Mouse (Mus musculus) heart, adult 2 months (tissue): ENCODE measurements around the gene Mcts1.

ENCODE experiments used
- CTCF ChIP-seq: fragments of 200-600 bp; IDR thresholded peaks from 2 replicates; pipeline ENCODE4 v1.8.1; 2022; ENCODE audit warnings: antibody characterized with exemption, mild to moderate bottlenecking, moderate library complexity
- POLR2A ChIP-seq: fragments of 200-500 bp; IDR thresholded peaks from 2 replicates; pipeline ENCODE4 v1.6.1; 2011; ENCODE audit warnings: mild to moderate bottlenecking, low read depth, low read length, control low read depth; ENCODE audit not compliant: insufficient read depth

GRCm38 (mm10) chrX:38651167-38651566, 50.8 kb downstream of the Mcts1 start:
- TF ChIP-seq CTCF (no peak), POLR2A (no peak)
